In genomic region chr17:45158171-45158691, GRCm38 (mm10) we compare ENCODE assay signal across 10 mouse cellular contexts.
DNase-seq lines count a peak whose midpoint lies in the region; ATAC-seq and TF ChIP-seq lines count a peak whose summit lies in the region.
"Had no signal": no experiment of that assay in that cellular context is flagged by ENCODE, and none has a peak within 500 bp of the region (broad histone marks: within the 10 kb centered on the region; RNA-seq: fewer than 3 reads in every experiment).

No protein-coding gene starts in this region.

- 0 out of 2 replicates have a peak, but pooled peaks have one; percentile 6 for ATAC-seq in lung, embryonic 14.5 days (ENCODE audit: insufficient read depth)
- peak; percentile 42; the same call in 1 of the 2 replicates for ATAC-seq in limb, embryonic 13.5 days (ENCODE audit: low FRiP score, low read depth)

- no peak overlapping the region for H3K27ac ChIP-seq in lung, embryonic 14.5 days (ENCODE audit: low read depth)
- peak overlapping the region; percentile 48 for H3K27ac ChIP-seq in limb, embryonic 13.5 days
- H3K27ac ChIP-seq: lung, embryonic 15.5 days had no signal

- 59% methylated on average over 16 of the region's 16 CpGs for WGBS in lung, embryonic 14.5 days
- WGBS in limb, embryonic 13.5 days: 33% methylated on average over 16 of the region's 16 CpGs

- intact Hi-C loops in left cerebral cortex, postnatal 36 days (cut with DNase I): no loop called here

- H3K27me3 ChIP-seq in lung, embryonic 14.5 days (ENCODE audit: insufficient read depth, low read length): no peaks in the 10 kb centered on the region
- no peaks in the 10 kb centered on the region; the same call in none of the 2 replicates for H3K27me3 ChIP-seq in limb, embryonic 13.5 days
- H3K27me3 ChIP-seq: lung, embryonic 15.5 days had no signal

- H3K4me3 ChIP-seq in lung, embryonic 14.5 days (ENCODE audit: low read depth, low read length): no peak overlapping the region
- H3K4me3 ChIP-seq in limb, embryonic 13.5 days: no peak overlapping the region
- H3K4me3 ChIP-seq: erythroblast, embryonic 14.5 days; lung, embryonic 15.5 days had no signal

- peak; percentile 32 for DNase-seq in adrenal gland, postnatal 10 days
- no peak for DNase-seq in adrenal gland, postnatal 4 days (ENCODE audit: low spot score in 2 of 2)
- DNase-seq in lung, embryonic 14.5 days: no peak
- DNase-seq in lung, postnatal 4 days: no peak
- peak; percentile 26 to 41 for DNase-seq in heart, adult 9 months (ENCODE audit: low spot score in 2 of 2)
- no peak for DNase-seq in left cerebral cortex, postnatal 36 days (ENCODE audit: low spot score in 2 of 2)
- DNase-seq in thymus, postnatal 0 days (ENCODE audit: low spot score): no peak

- TF ChIP-seq CTCF in lung, embryonic 14.5 days (IDR thresholded peaks at IDR 0.05; ENCODE audit: low read depth): no peak

- H3K9me3 ChIP-seq in lung, embryonic 14.5 days (ENCODE audit: low read depth, low read length): no peaks in the 10 kb centered on the region
- H3K9me3 ChIP-seq in limb, embryonic 13.5 days: no peaks in the 10 kb centered on the region
- H3K9me3 ChIP-seq: lung, embryonic 15.5 days had no signal

- no peaks in the 10 kb centered on the region for H3K36me3 ChIP-seq in lung, embryonic 14.5 days (ENCODE audit: insufficient read depth)
- H3K36me3 ChIP-seq in limb, embryonic 13.5 days: no peaks in the 10 kb centered on the region
- H3K36me3 ChIP-seq: lung, embryonic 15.5 days had no signal

- no peak overlapping the region for H3K9ac ChIP-seq in lung, embryonic 14.5 days
- no peak overlapping the region for H3K9ac ChIP-seq in limb, embryonic 13.5 days
- H3K9ac ChIP-seq: lung, embryonic 15.5 days had no signal

- H3K4me2 ChIP-seq in lung, embryonic 14.5 days: no peak overlapping the region
- H3K4me2 ChIP-seq in limb, embryonic 13.5 days (replicated peaks): peak overlapping the region; percentile 39
- H3K4me2 ChIP-seq: lung, embryonic 15.5 days had no signal

- no peaks in the 10 kb centered on the region for H3K4me1 ChIP-seq in lung, embryonic 14.5 days (ENCODE audit: insufficient read depth)
- H3K4me1 ChIP-seq in limb, embryonic 13.5 days: peaks cover 19% of the 10 kb centered on the region
- H3K4me1 ChIP-seq: lung, embryonic 15.5 days had no signal

Comparison
In these comparisons a context has a peak if more than half of its experiments do, and no peak if none do; other contexts are left out.
1. DNase-seq: peak in adrenal gland, postnatal 10 days (single experiment) and heart, adult 9 months (2 of 2); none in adrenal gland, postnatal 4 days (0 of 2), lung, embryonic 14.5 days (single experiment), lung, postnatal 4 days (0 of 2), left cerebral cortex, postnatal 36 days (0 of 2) and thymus, postnatal 0 days (single experiment).